Comparison of ENCODE assay signal across 26 mouse cellular contexts in genomic region chr13:101478608-101479296, GRCm38 (mm10).
DNase-seq lines count a peak whose midpoint lies in the region; ATAC-seq and TF ChIP-seq lines count a peak whose summit lies in the region.
"Had no signal": no experiment of that assay in that cellular context is flagged by ENCODE, and none has a peak within 500 bp of the region (broad histone marks: within the 10 kb centered on the region; RNA-seq: fewer than 3 reads in every experiment).

No protein-coding gene starts in this region.

- ATAC-seq in intestine, postnatal 0 days, result peak; percentile 85
- peak; percentile 94 for ATAC-seq in stomach, postnatal 0 days (ENCODE audit: low FRiP score, low TSS enrichment)
- ATAC-seq in hindbrain, embryonic 14.5 days (ENCODE audit: low FRiP score), result no peak
- ATAC-seq in midbrain, embryonic 14.5 days (ENCODE audit: low FRiP score, low TSS enrichment), result no peak
- ATAC-seq: forebrain, embryonic 15.5 days; liver, embryonic 12.5 days; Patski had no signal

- WGBS in intestine, postnatal 0 days, result 33% methylated on average over 4 of the region's 4 CpGs
- WGBS in stomach, postnatal 0 days, result 32% methylated on average over 4 of the region's 4 CpGs
- WGBS in hindbrain, embryonic 14.5 days, result 82% methylated on average over 4 of the region's 4 CpGs
- 83% methylated on average over 4 of the region's 4 CpGs for WGBS in midbrain, embryonic 14.5 days

- no peak overlapping the region for H3K4me3 ChIP-seq in intestine, postnatal 0 days (ENCODE audit: low read depth, low read length)
- no peak overlapping the region for H3K4me3 ChIP-seq in stomach, postnatal 0 days (ENCODE audit: low read depth, low read length)
- H3K4me3 ChIP-seq in hindbrain, embryonic 14.5 days (replicated peaks; ENCODE audit: low read length), result no peak overlapping the region
- no peak overlapping the region for H3K4me3 ChIP-seq in midbrain, embryonic 14.5 days (replicated peaks; ENCODE audit: low read depth, low read length)
- H3K4me3 ChIP-seq: embryonic facial prominence, embryonic 13.5 days; forebrain, embryonic 15.5 days; heart, adult 2 months; heart, embryonic 13.5 days; liver, embryonic 12.5 days; midbrain, embryonic 10.5 days; neural tube, embryonic 15.5 days had no signal

- DNase-seq in cerebellum, adult 9-10 months, result peak; percentile 39
- DNase-seq in cerebellum, postnatal 10 days, result no peak
- peak; percentile 39 for DNase-seq in urinary bladder, postnatal 14 days (ENCODE audit: low spot score)
- DNase-seq in urinary bladder, postnatal 10 days (ENCODE audit: low spot score), result no peak
- peak; percentile 26 for DNase-seq in stomach, postnatal 0 days (ENCODE audit: low spot score)
- DNase-seq in hindbrain, embryonic 14.5 days (ENCODE audit: low spot score), result no peak
- no peak for DNase-seq in midbrain, embryonic 14.5 days
- DNase-seq: adrenal gland, postnatal 36 days; gastrocnemius, postnatal 10 days; kidney, adult 8-10 months; kidney, postnatal 10 days; lung, postnatal 10 days; right cerebral cortex, adult 18-20 months; thymus, adult 2 months; thymus, postnatal 4 days had no signal

- H3K4me2 ChIP-seq in intestine, postnatal 0 days (replicated peaks; ENCODE audit: low read depth), result 0 out of 2 replicates have a peak overlapping the region, but pooled peaks have one; percentile 21
- H3K4me2 ChIP-seq in stomach, postnatal 0 days (replicated peaks; ENCODE audit: low read depth), result no peak overlapping the region
- no peak overlapping the region for H3K4me2 ChIP-seq in hindbrain, embryonic 14.5 days (replicated peaks)
- no peak overlapping the region for H3K4me2 ChIP-seq in midbrain, embryonic 14.5 days (ENCODE audit: low read length)
- H3K4me2 ChIP-seq: embryonic facial prominence, embryonic 13.5 days; forebrain, embryonic 15.5 days; heart, embryonic 13.5 days; liver, embryonic 12.5 days; neural tube, embryonic 15.5 days had no signal

- H3K36me3 ChIP-seq in intestine, postnatal 0 days (ENCODE audit: control insufficient read depth, insufficient read depth), result no peaks in the 10 kb centered on the region
- H3K36me3 ChIP-seq in stomach, postnatal 0 days (ENCODE audit: control insufficient read depth, insufficient read depth, low read length), result no peaks in the 10 kb centered on the region
- no peaks in the 10 kb centered on the region for H3K36me3 ChIP-seq in hindbrain, embryonic 14.5 days (replicated peaks; ENCODE audit: control insufficient read depth, insufficient read depth)
- H3K36me3 ChIP-seq in midbrain, embryonic 14.5 days (ENCODE audit: control insufficient read depth, insufficient read depth, low read length), result no peaks in the 10 kb centered on the region
- H3K36me3 ChIP-seq: embryonic facial prominence, embryonic 13.5 days; forebrain, embryonic 15.5 days; G1E; heart, embryonic 13.5 days; liver, embryonic 12.5 days; midbrain, embryonic 10.5 days; neural tube, embryonic 15.5 days had no signal

- TF ChIP-seq CTCF in intestine, postnatal 0 days (IDR thresholded peaks at IDR 0.05; ENCODE audit: low read depth), result no peak
- no peak for TF ChIP-seq CTCF in stomach, postnatal 0 days (IDR thresholded peaks at IDR 0.05; ENCODE audit: low read depth)

- H3K4me1 ChIP-seq in intestine, postnatal 0 days (replicated peaks; ENCODE audit: control insufficient read depth, insufficient read depth, low read length), result no peaks in the 10 kb centered on the region; the same call in 1 of the 2 replicates
- H3K4me1 ChIP-seq in stomach, postnatal 0 days (replicated peaks; ENCODE audit: control insufficient read depth, insufficient read depth), result no peaks in the 10 kb centered on the region
- no peaks in the 10 kb centered on the region for H3K4me1 ChIP-seq in hindbrain, embryonic 14.5 days (replicated peaks; ENCODE audit: control insufficient read depth, insufficient read depth, low read length)
- no peaks in the 10 kb centered on the region for H3K4me1 ChIP-seq in midbrain, embryonic 14.5 days (ENCODE audit: control insufficient read depth, insufficient read depth, low read length)
- H3K4me1 ChIP-seq: embryonic facial prominence, embryonic 13.5 days; liver, embryonic 12.5 days; midbrain, embryonic 10.5 days; neural tube, embryonic 15.5 days had no signal

- TF ChIP-seq EP300 in stomach, postnatal 0 days (optimal IDR thresholded peaks at IDR 0.05), result peak; percentile 73

- H3K9ac ChIP-seq in intestine, postnatal 0 days (ENCODE audit: low read depth, low read length), result no peak overlapping the region
- H3K9ac ChIP-seq in stomach, postnatal 0 days (ENCODE audit: low read length), result no peak overlapping the region
- no peak overlapping the region for H3K9ac ChIP-seq in hindbrain, embryonic 14.5 days
- H3K9ac ChIP-seq in midbrain, embryonic 14.5 days (replicated peaks; ENCODE audit: low read length), result no peak overlapping the region
- H3K9ac ChIP-seq: embryonic facial prominence, embryonic 13.5 days; forebrain, embryonic 15.5 days; heart, embryonic 13.5 days; liver, embryonic 12.5 days; neural tube, embryonic 15.5 days had no signal

- H3K9me3 ChIP-seq in intestine, postnatal 0 days (ENCODE audit: control insufficient read depth), result no peaks in the 10 kb centered on the region
- H3K9me3 ChIP-seq in stomach, postnatal 0 days (ENCODE audit: control insufficient read depth, low read length), result no peaks in the 10 kb centered on the region
- H3K9me3 ChIP-seq in hindbrain, embryonic 14.5 days (ENCODE audit: control insufficient read depth, low read length), result no peaks in the 10 kb centered on the region; the same call in 1 of the 2 replicates
- H3K9me3 ChIP-seq in midbrain, embryonic 14.5 days (ENCODE audit: control insufficient read depth, low read length), result 0 out of 2 replicates have a peak, but pooled peaks cover 4% of the 10 kb centered on the region
- H3K9me3 ChIP-seq: embryonic facial prominence, embryonic 13.5 days; forebrain, embryonic 15.5 days; G1E; liver, embryonic 12.5 days; midbrain, embryonic 10.5 days; neural tube, embryonic 15.5 days had no signal

- H3K27me3 ChIP-seq in intestine, postnatal 0 days (replicated peaks; ENCODE audit: control insufficient read depth, insufficient read depth, low read length), result no peaks in the 10 kb centered on the region
- no peaks in the 10 kb centered on the region for H3K27me3 ChIP-seq in stomach, postnatal 0 days (ENCODE audit: control insufficient read depth, insufficient read depth, low read length)
- H3K27me3 ChIP-seq in hindbrain, embryonic 14.5 days (ENCODE audit: control insufficient read depth, insufficient read depth, low read length), result no peaks in the 10 kb centered on the region
- H3K27me3 ChIP-seq in midbrain, embryonic 14.5 days (ENCODE audit: control insufficient read depth, insufficient read depth, low read length), result no peaks in the 10 kb centered on the region
- H3K27me3 ChIP-seq: CH12.LX; embryonic facial prominence, embryonic 13.5 days; forebrain, embryonic 15.5 days; heart, embryonic 13.5 days; liver, embryonic 12.5 days; neural tube, embryonic 15.5 days; Patski had no signal

- no peak overlapping the region for H3K27ac ChIP-seq in intestine, postnatal 0 days (ENCODE audit: low read depth, low read length)
- H3K27ac ChIP-seq in stomach, postnatal 0 days (replicated peaks), result peak overlapping the region; percentile 88
- H3K27ac ChIP-seq in hindbrain, embryonic 14.5 days, result no peak overlapping the region
- no peak overlapping the region for H3K27ac ChIP-seq in midbrain, embryonic 14.5 days (replicated peaks; ENCODE audit: low read depth, low read length)
- H3K27ac ChIP-seq: embryonic facial prominence, embryonic 13.5 days; forebrain, embryonic 15.5 days; heart, adult 2 months; heart, embryonic 13.5 days; liver, embryonic 12.5 days; midbrain, embryonic 10.5 days; neural tube, embryonic 15.5 days had no signal

Comparison
In these comparisons a context has a peak if more than half of its experiments do, and no peak if none do; other contexts are left out.
1. DNase-seq: peak in cerebellum, adult 9-10 months (single experiment), urinary bladder, postnatal 14 days (single experiment) and stomach, postnatal 0 days (single experiment); none in cerebellum, postnatal 10 days (0 of 2), urinary bladder, postnatal 10 days (single experiment), hindbrain, embryonic 14.5 days (single experiment) and midbrain, embryonic 14.5 days (single experiment).
2. ATAC-seq: peak in intestine, postnatal 0 days (single experiment) and stomach, postnatal 0 days (single experiment); none in hindbrain, embryonic 14.5 days (single experiment) and midbrain, embryonic 14.5 days (single experiment).